Mouse (Mus musculus) forebrain, embryonic 11.5 days (tissue): ENCODE data around the gene Gm21060. TPM values are rescaled to one million over a fixed set of nuclear protein-coding genes. Genes with fewer than 3 reads are reported as not detected.
"Not testable (repeated sequence)": the region's sequence is repeated elsewhere in the genome, so short reads cannot be mapped to it uniquely, and the experiment has no call there.

Experiments used
- ATAC-seq: fragments of 200-750 bp; cut with Nextera tagmentation; replicated peaks from 2 replicates; pipeline ENCODE4 v1.8.0; 2017; ENCODE audit warnings: moderate TSS enrichment; ENCODE audit not compliant: low FRiP score
- DNase-seq: peaks from one replicate; pipeline ENCODE4 v3.0.0-alpha.2; 2017; ENCODE audit warnings: low spot score
- H3K27ac ChIP-seq: fragments of 300-500 bp; sonication (generic); 2 replicates; pipeline ENCODE4 v1.5.1; 2014; ENCODE audit warnings: low read depth, low read length
- H3K27me3 ChIP-seq: fragments of 300-500 bp; sonication (generic); 2 replicates; pipeline ENCODE4 v1.6.1; 2014; ENCODE audit warnings: mild to moderate bottlenecking, low read length, mixed read lengths; ENCODE audit not compliant: control insufficient read depth, insufficient read depth
- H3K36me3 ChIP-seq: fragments of 300-500 bp; sonication (generic); 2 replicates; pipeline ENCODE4 v1.6.1; 2014; ENCODE audit warnings: mild to moderate bottlenecking, low read length, moderate library complexity, mixed read lengths; ENCODE audit not compliant: control insufficient read depth, insufficient read depth
- H3K4me1 ChIP-seq: fragments of 300-500 bp; sonication (generic); replicated peaks from 2 replicates; pipeline ENCODE4 v1.6.1; 2014; ENCODE audit warnings: low read length, mixed read lengths; ENCODE audit not compliant: control insufficient read depth, insufficient read depth
- H3K4me2 ChIP-seq: fragments of 300-500 bp; sonication (generic); 2 replicates; pipeline ENCODE4 v1.6.1; 2014; ENCODE audit warnings: low read depth, mild to moderate bottlenecking, low read length, moderate library complexity, mixed read lengths; ENCODE audit not compliant: severe bottlenecking
- H3K4me3 ChIP-seq: fragments of 300-500 bp; sonication (generic); 2 replicates; pipeline ENCODE4 v1.5.1; 2014; ENCODE audit warnings: low read depth, low read length
- H3K9ac ChIP-seq: fragments of 300-500 bp; sonication (generic); 2 replicates; pipeline ENCODE4 v1.6.1; 2014; ENCODE audit warnings: low read length
- H3K9me3 ChIP-seq: fragments of 300-500 bp; sonication (generic); 2 replicates; pipeline ENCODE4 v1.6.1; 2016; ENCODE audit warnings: low read length, mixed read lengths; ENCODE audit not compliant: control insufficient read depth
- WGBS: fragments of 180-500 bp; shearing (Covaris S2); extraction: QIAGEN DNeasy Blood & Tissue Kit; methylation state at CpG from one replicate; pipeline ENCODE4 v1.1.7; 2014; 5-methylcytosine and 5-hydroxymethylcytosine counted together
- polyA plus RNA-seq: library from polyadenylated mRNA; unstranded; fragments of >200 nt; fragmentation: Nextera tagmentation; extraction: Ambion mirVana; gene quantifications from 2 replicates; pipeline ENCODE4 v1.2.1, GENCODE M21; 2014

Gene Gm21060
- not detected in 2 replicates for polyA plus RNA-seq

GRCm38 (mm10) chr19:61296969-61297368 is at the start of gene Gm21060:
TSS of gene Gm21060 (minus strand) at chr19:61297069.
- DNase-seq (no peak), ATAC-seq (no peak)
- no peak within 1 kb of the TSS for H3K27ac ChIP-seq
- no peaks in the 10 kb centered on the region for H3K27me3 ChIP-seq
- H3K9me3 ChIP-seq: no peaks in the 10 kb centered on the region
- no peaks in the 10 kb centered on the region for H3K4me1 ChIP-seq
- no peak within 1 kb of the TSS for H3K9ac ChIP-seq
- no peak within 1 kb of the TSS for H3K4me3 ChIP-seq
- H3K4me2 ChIP-seq: no peak within 1 kb of the TSS
- 88% methylated on average over 2 of the region's 2 CpGs for WGBS
- H3K36me3 ChIP-seq: no peaks in the 10 kb centered on the region

- not testable (repeated sequence) for H3K27ac ChIP-seq, H3K4me3 ChIP-seq, H3K4me2 ChIP-seq, DNase-seq, H3K27me3 ChIP-seq, ATAC-seq, H3K9ac ChIP-seq, H3K9me3 ChIP-seq, H3K4me1 ChIP-seq, H3K36me3 ChIP-seq
- WGBS: 80% methylated on average over 3 of the region's 3 CpGs
Observed at GRCm38 (mm10) chr19:61320844-61321243, 24.0 kb upstream of the Gm21060 start.

GRCm38 (mm10) chr19:61313185-61313584 is 16.3 kb upstream of the Gm21060 start:
- not testable (repeated sequence) for H3K27me3 ChIP-seq, ATAC-seq, H3K4me2 ChIP-seq, H3K9me3 ChIP-seq, H3K36me3 ChIP-seq, H3K4me3 ChIP-seq, H3K4me1 ChIP-seq, H3K27ac ChIP-seq, H3K9ac ChIP-seq
- DNase-seq: peak; percentile 48
- WGBS: 17% methylated on average over 11 of the region's 11 CpGs

- H3K4me1 ChIP-seq, ATAC-seq, H3K9ac ChIP-seq, H3K4me2 ChIP-seq, H3K4me3 ChIP-seq, H3K9me3 ChIP-seq, H3K27me3 ChIP-seq, H3K27ac ChIP-seq, H3K36me3 ChIP-seq, DNase-seq: not testable (repeated sequence)
- 94% methylated on average over 9 of the region's 10 CpGs for WGBS
Observed at GRCm38 (mm10) chr19:61312400-61312799, 15.5 kb upstream of the Gm21060 start.

- H3K4me2 ChIP-seq, H3K4me1 ChIP-seq, H3K27ac ChIP-seq, H3K9me3 ChIP-seq, ATAC-seq, H3K27me3 ChIP-seq, H3K4me3 ChIP-seq, H3K36me3 ChIP-seq, H3K9ac ChIP-seq, DNase-seq: not testable (repeated sequence)
- 37% methylated on average over 1 of the region's 1 CpGs for WGBS
Observed at GRCm38 (mm10) chr19:61308083-61308482, 11.2 kb upstream of the Gm21060 start.

- 72% methylated on average over 4 of the region's 4 CpGs for WGBS
Observed at GRCm38 (mm10) chr19:61285033-61285432, 11.8 kb downstream of the Gm21060 start.

GRCm38 (mm10) chr19:61283581-61283980 is 13.3 kb downstream of the Gm21060 start:
- H3K4me2 ChIP-seq: no peak overlapping the region
- ATAC-seq (no peak), DNase-seq (no peak)
- H3K9ac ChIP-seq: no peak overlapping the region
- H3K27me3 ChIP-seq: no peaks in the 10 kb centered on the region
- no peak overlapping the region for H3K27ac ChIP-seq
- 65% methylated on average over 1 of the region's 1 CpGs for WGBS
- no peaks in the 10 kb centered on the region for H3K9me3 ChIP-seq
- H3K4me3 ChIP-seq: no peak overlapping the region
- H3K36me3 ChIP-seq: no peaks in the 10 kb centered on the region
- no peaks in the 10 kb centered on the region for H3K4me1 ChIP-seq

More at GRCm38 (mm10) chr19:61285033-61285432, 11.8 kb downstream of the Gm21060 start:
- not testable (repeated sequence) for H3K4me3 ChIP-seq, ATAC-seq, H3K9me3 ChIP-seq, H3K27ac ChIP-seq, H3K4me2 ChIP-seq, DNase-seq, H3K27me3 ChIP-seq, H3K9ac ChIP-seq, H3K36me3 ChIP-seq, H3K4me1 ChIP-seq

GRCm38 (mm10) chr19:61275446-61275845 is 21.4 kb downstream of the Gm21060 start:
- H3K9ac ChIP-seq: no peak overlapping the region
- H3K27me3 ChIP-seq: no peaks in the 10 kb centered on the region
- ATAC-seq (no peak), DNase-seq (no peak)
- no peaks in the 10 kb centered on the region for H3K4me1 ChIP-seq
- no peak overlapping the region for H3K4me3 ChIP-seq
- H3K4me2 ChIP-seq: no peak overlapping the region
- WGBS: 84% methylated on average over 1 of the region's 1 CpGs
- H3K9me3 ChIP-seq: no peaks in the 10 kb centered on the region
- H3K27ac ChIP-seq: no peak overlapping the region
- H3K36me3 ChIP-seq: no peaks in the 10 kb centered on the region

GRCm38 (mm10) chr19:61269141-61269540 is 27.7 kb downstream of the Gm21060 start:
- H3K4me1 ChIP-seq, H3K9me3 ChIP-seq, DNase-seq, H3K4me2 ChIP-seq, H3K9ac ChIP-seq, H3K27me3 ChIP-seq, ATAC-seq, H3K4me3 ChIP-seq, H3K27ac ChIP-seq, H3K36me3 ChIP-seq: not testable (repeated sequence)
- WGBS: 45% methylated on average over 11 of the region's 11 CpGs
